18 mouse cellular contexts compared by ENCODE assay signal in genomic region chr9:47378541-47378940, GRCm38 (mm10).
"Had no signal": no experiment of that assay in that cellular context is flagged by ENCODE, and none has a peak within 500 bp of the region (broad histone marks: within the 10 kb centered on the region; RNA-seq: fewer than 3 reads in every experiment).

No protein-coding gene starts in this region.

- H3K9ac ChIP-seq: lung, embryonic 15.5 days; midbrain, embryonic 12.5 days; neural tube, embryonic 12.5 days had no signal

- H3K4me1 ChIP-seq: lung, embryonic 15.5 days; midbrain, embryonic 10.5 days; midbrain, embryonic 12.5 days had no signal

- H3K36me3 ChIP-seq: lung, embryonic 15.5 days; midbrain, embryonic 10.5 days; midbrain, embryonic 12.5 days; neural tube, embryonic 12.5 days had no signal

- H3K4me2 ChIP-seq: lung, embryonic 15.5 days; midbrain, embryonic 12.5 days; neural tube, embryonic 12.5 days had no signal

- ATAC-seq: lung, postnatal 0 days; midbrain, embryonic 16.5 days had no signal

- H3K9me3 ChIP-seq: lung, embryonic 15.5 days; neural tube, embryonic 12.5 days had no signal

- DNase-seq: lung, adult 2 months; lung, postnatal 4 days; midbrain, embryonic 14.5 days; retina, postnatal 1 day; right cerebral cortex, adult 18-20 months; right cerebral cortex, postnatal 25 days; right cerebral cortex, postnatal 4 days; spleen, adult 18-20 months; thymus, adult 18-20 months; thymus, postnatal 14 days; thymus, postnatal 36 days had no signal

- H3K27ac ChIP-seq: lung, embryonic 15.5 days; midbrain, embryonic 10.5 days; midbrain, embryonic 12.5 days; neural tube, embryonic 12.5 days had no signal

- H3K27me3 ChIP-seq: lung, embryonic 15.5 days; neural tube, embryonic 12.5 days had no signal

- H3K4me3 ChIP-seq: lung, embryonic 15.5 days; midbrain, embryonic 10.5 days; midbrain, embryonic 12.5 days; myocyte; neural tube, embryonic 12.5 days had no signal
